Mouse (Mus musculus): Measurements from ENCODE around the gene Gm10591. TPM values are rescaled to one million over a fixed set of nuclear protein-coding genes. Genes with fewer than 3 reads are reported as not detected.
"Not testable (repeated sequence)": the region's sequence is repeated elsewhere in the genome, so short reads cannot be mapped to it uniquely, and the experiment has no call there.

Gm10591 gene
- not detected for total RNA-seq (2021)

DNA sequence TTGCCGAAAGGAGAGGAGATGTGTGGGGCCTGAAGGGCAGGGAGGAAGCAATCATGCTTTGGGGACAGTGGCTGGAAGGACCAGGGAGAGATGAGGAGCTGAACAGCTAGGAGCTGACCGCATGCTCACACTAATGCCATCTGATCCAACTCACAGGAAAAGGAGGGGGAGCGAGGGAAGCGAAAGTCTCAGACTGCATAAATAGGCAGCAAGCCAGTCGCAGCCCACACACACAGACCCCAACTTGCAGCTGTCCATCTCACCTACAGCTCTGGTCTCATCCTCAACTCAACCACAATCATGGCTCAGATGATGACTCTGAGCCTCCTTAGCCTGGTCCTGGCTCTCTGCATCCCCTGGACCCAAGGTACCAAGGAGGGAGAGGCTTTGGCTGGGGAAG, at the start of gene Gm10591:
Gm10591 (plus strand) TSS at position 301 of the 400 bp plus-strand sequence.
- intact Hi-C loops (cut with DNase I); DNase-seq: not testable (repeated sequence)

DNA sequence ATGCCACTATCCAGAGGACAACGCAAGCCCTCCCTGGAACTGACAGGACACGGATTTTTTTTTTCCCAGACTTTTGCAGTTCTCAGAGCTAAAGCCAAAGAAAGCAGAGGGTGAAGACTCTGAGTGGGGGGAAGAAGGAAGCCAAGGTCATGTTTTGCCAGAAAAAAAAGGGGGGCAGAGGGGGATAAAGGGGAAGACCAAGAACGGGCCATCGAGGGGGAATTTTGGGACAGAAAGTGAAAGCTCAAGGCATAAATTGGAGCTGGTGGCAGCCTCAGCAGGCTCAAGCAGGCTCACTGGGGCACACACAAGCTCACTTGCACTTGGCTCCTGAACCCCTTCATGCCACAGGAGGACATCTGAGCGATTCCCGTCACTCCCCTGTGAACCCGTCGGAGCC, 17.4 kb downstream of the Gm10591 start, which contains the start of gene Gm2564:
Gm2564 (plus strand) TSS at position 301 of the 400 bp plus-strand sequence.
- DNase-seq; intact Hi-C loops (cut with DNase I): not testable (repeated sequence)

DNA sequence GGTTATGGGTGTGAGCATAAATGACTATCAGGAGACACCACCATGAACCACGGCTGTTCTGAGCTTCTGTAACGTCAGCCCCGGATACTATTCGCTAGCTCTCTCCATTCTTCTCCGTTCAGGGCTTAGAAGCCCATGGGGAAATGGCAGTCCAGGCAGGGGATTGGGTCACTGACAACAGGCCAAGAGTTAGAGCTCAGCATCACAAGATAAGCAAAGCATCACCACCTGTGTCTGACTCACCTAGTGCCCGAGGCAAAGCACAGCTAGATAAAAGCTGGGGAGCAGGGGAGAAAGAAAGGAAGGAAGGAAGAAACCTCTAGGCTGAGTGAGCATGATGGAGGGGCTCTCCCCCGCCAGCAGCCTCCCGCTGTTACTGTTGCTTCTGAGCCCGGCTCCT, 43.0 kb downstream of the Gm10591 start, which contains the start of gene Ccl27b:
Ccl27b (plus strand) TSS at position 301 of the 400 bp plus-strand sequence.
- intact Hi-C loops (cut with DNase I): not testable (repeated sequence)

DNA sequence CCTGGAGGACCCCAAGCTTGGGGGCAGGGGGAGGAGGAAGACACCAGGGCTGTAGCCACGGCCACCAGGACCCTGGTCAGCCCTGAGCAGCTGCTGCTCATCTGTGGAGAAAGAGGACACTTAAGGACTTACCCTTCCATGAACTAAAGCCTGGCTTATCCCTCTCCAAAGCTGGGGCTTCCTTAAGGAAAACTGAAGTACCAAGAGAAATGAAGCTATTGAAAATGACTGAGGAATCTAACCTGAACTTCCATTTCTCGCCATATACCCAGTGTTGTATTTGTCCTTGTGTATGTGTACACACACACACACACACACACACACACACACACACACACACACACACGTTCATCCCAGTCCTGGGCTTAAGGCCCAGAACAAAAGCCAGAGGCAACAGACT, 49.8 kb downstream of the Gm10591 start, which contains the start of gene Il11ra2:
Il11ra2 (minus strand) TSS at position 101 of the 400 bp plus-strand sequence.
- intact Hi-C loops (cut with DNase I); DNase-seq: not testable (repeated sequence)

More for the DNA sequence above, 43.0 kb downstream of the Gm10591 start, which contains the start of gene Ccl27b:
- DNase-seq: not testable (repeated sequence)

Other genes with a start within 250 kb of the Gm10591 start
- gene Gm21586, start 172.8 kb upstream of the Gm10591 start, total RNA-seq (2021): not detected
- 1 to 10 TPM; 4.0 to 4.2 TPM for gene Gm2163, start 145.4 kb upstream of the Gm10591 start, total RNA-seq (2021)
- under 1 TPM in 1 of 2 experiments, not detected in 1; 0.08 TPM for gene Fam205a2, start 84.0 kb upstream of the Gm10591 start, total RNA-seq (2021)
- gene Gm2564, start 17.5 kb downstream of the Gm10591 start, total RNA-seq (2021): 10 to 100 TPM in 1 of 2 experiments, 1 to 10 TPM in 1; 9.3 to 11.7 TPM
- gene Ccl27b, start 43.1 kb downstream of the Gm10591 start, total RNA-seq (2021): 1 to 10 TPM in 1 of 2 experiments, not detected in 1; 2.0 TPM
- not detected for gene Il11ra2, start 49.7 kb downstream of the Gm10591 start, total RNA-seq (2021)
- 1 to 10 TPM in 1 of 2 experiments, under 1 TPM in 1; 0.96 to 2.8 TPM for gene 4930578G10Rik, start 123.3 kb downstream of the Gm10591 start, total RNA-seq (2021)
- not detected for gene Ccl19, start 144.4 kb downstream of the Gm10591 start, total RNA-seq (2021)
- gene Ccl21a, start 161.8 kb downstream of the Gm10591 start, total RNA-seq (2021): not detected
- under 1 TPM in 1 of 2 experiments, not detected in 1; 0.16 TPM for gene Fam205a1, start 241.7 kb downstream of the Gm10591 start, total RNA-seq (2021)
- gene Gm12394, start 244.6 kb downstream of the Gm10591 start, total RNA-seq (2021): 1 to 10 TPM; 1.4 to 1.7 TPM